Mouse (Mus musculus): Measurements from ENCODE around the gene Prkra. TPM values are rescaled to one million over a fixed set of nuclear protein-coding genes. Genes with fewer than 3 reads are reported as not detected.

Prkra gene
- polyA plus RNA-seq, 1 experiment = 5.5 TPM

GRCm38 (mm10) chr2:76618078-76618477 is 29.7 kb downstream of the Prkra start:
- no peaks in the 10 kb centered on the region for H3K36me3 ChIP-seq (ENCODE audit: control insufficient read depth, insufficient read depth, low read length)
- H3K4me3 ChIP-seq (ENCODE audit: extremely low read depth, insufficient read depth, insufficient read length) = no peak overlapping the region
- DNase-seq (ENCODE audit: low read depth in 1 of 2, low spot score in 2 of 2) = no peak
- H3K4me1 ChIP-seq (ENCODE audit: control insufficient read depth, insufficient read depth, insufficient read length) = no peaks in the 10 kb centered on the region
- 20% methylated on average over 1 of the region's 1 CpGs for WGBS
- no peak overlapping the region for H3K27ac ChIP-seq (ENCODE audit: insufficient read depth, low read length)
- H3K27me3 ChIP-seq (ENCODE audit: control insufficient read depth, insufficient read depth, low read length) = no peaks in the 10 kb centered on the region; the same call in 1 of the 2 replicates
- no peak for TF ChIP-seq CTCF (IDR thresholded peaks at IDR 0.05; ENCODE audit: extremely low read depth, insufficient read depth, insufficient read length, insufficient replicate concordance)
- no peak for TF ChIP-seq POLR2A (IDR thresholded peaks at IDR 0.05; ENCODE audit: low read depth, low read length)

DNA sequence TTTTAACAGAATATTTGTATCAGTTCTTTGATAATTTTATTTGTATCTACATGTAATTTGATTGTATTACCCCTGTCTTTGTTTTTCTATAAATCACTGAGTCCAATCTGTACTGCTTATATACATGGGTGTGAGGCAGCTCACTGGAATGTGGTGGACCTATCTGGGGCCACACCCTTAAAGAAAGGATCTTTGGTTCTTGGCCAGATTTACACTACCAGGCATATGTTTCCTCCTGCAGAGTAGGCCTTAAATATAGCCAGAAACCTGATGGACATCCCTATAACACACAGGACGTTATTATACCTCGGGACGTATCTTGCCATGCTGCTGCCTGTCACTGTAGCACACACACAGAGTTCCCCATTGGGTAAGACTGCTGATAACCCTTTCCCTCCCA is 35.8 kb downstream of the Prkra start:
- no peaks in the 10 kb centered on the region for H3K27me3 ChIP-seq (ENCODE audit: control insufficient read depth, insufficient read depth, low read length)
- no peaks in the 10 kb centered on the region for H3K36me3 ChIP-seq (ENCODE audit: control insufficient read depth, insufficient read depth, low read length)
- 86% methylated on average over 3 of the region's 3 CpGs for WGBS
- no peak for DNase-seq (ENCODE audit: low read depth in 1 of 2, low spot score in 2 of 2)
- H3K27ac ChIP-seq (ENCODE audit: insufficient read depth, low read length) = no peak overlapping the region
- H3K4me3 ChIP-seq (ENCODE audit: extremely low read depth, insufficient read depth, insufficient read length) = no peak overlapping the region
- no peaks in the 10 kb centered on the region for H3K4me1 ChIP-seq (ENCODE audit: control insufficient read depth, insufficient read depth, insufficient read length)
- TF ChIP-seq CTCF (IDR thresholded peaks at IDR 0.05; ENCODE audit: extremely low read depth, insufficient read depth, insufficient read length, insufficient replicate concordance) (no peak), POLR2A (IDR thresholded peaks at IDR 0.05; ENCODE audit: low read depth, low read length) (no peak)

GRCm38 (mm10) chr2:76610326-76611104 is 37.3 kb downstream of the Prkra start:
- Histone ChIP-seq H3K27ac (ENCODE audit: insufficient read depth, low read length) (no peak overlapping the region), H3K4me3 (ENCODE audit: extremely low read depth, insufficient read depth, insufficient read length) (no peak overlapping the region), H3K36me3 (ENCODE audit: control insufficient read depth, insufficient read depth, low read length) (no peaks in the 10 kb centered on the region), H3K27me3 (ENCODE audit: control insufficient read depth, insufficient read depth, low read length) (no peaks in the 10 kb centered on the region; the same call in 1 of the 2 replicates), H3K4me1 (ENCODE audit: control insufficient read depth, insufficient read depth, insufficient read length) (no peaks in the 10 kb centered on the region)
- TF ChIP-seq POLR2A (IDR thresholded peaks at IDR 0.05; ENCODE audit: low read depth, low read length) (no peak), CTCF (IDR thresholded peaks at IDR 0.05; ENCODE audit: extremely low read depth, insufficient read depth, insufficient read length, insufficient replicate concordance) (no peak)
- no peak for DNase-seq (ENCODE audit: low read depth in 1 of 2, low spot score in 2 of 2)
- WGBS = 63% methylated on average over 10 of the region's 10 CpGs

DNA sequence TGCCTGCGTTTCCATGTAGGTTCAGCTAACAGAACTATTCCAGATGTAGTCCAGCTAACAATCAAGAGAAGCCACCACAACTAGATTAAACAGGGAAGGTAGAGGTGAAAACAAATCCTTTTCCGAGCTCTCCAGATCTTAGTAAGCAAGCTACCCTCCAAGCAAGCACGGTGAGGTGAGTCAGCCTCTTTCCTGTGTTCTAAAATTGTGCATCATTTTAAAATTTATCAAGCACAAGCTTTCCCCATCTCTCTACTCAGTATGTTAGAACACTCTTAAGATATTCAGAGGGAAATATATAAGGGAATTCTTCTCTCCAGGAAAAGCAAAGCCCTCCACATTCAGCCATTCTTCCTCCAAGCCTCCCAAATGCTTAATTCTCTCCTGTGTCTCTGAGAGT is 41.1 kb downstream of the Prkra start:
- Histone ChIP-seq H3K36me3 (ENCODE audit: control insufficient read depth, insufficient read depth, low read length) (no peaks in the 10 kb centered on the region), H3K4me3 (ENCODE audit: extremely low read depth, insufficient read depth, insufficient read length) (no peak overlapping the region), H3K27ac (ENCODE audit: insufficient read depth, low read length) (no peak overlapping the region), H3K4me1 (ENCODE audit: control insufficient read depth, insufficient read depth, insufficient read length) (no peaks in the 10 kb centered on the region), H3K27me3 (ENCODE audit: control insufficient read depth, insufficient read depth, low read length) (no peaks in the 10 kb centered on the region; the same call in 1 of the 2 replicates)
- WGBS = 80% methylated on average over 3 of the region's 3 CpGs
- TF ChIP-seq CTCF (IDR thresholded peaks at IDR 0.05; ENCODE audit: extremely low read depth, insufficient read depth, insufficient read length, insufficient replicate concordance) (no peak), POLR2A (IDR thresholded peaks at IDR 0.05; ENCODE audit: low read depth, low read length) (no peak)
- no peak for DNase-seq (ENCODE audit: low read depth in 1 of 2, low spot score in 2 of 2)

DNA sequence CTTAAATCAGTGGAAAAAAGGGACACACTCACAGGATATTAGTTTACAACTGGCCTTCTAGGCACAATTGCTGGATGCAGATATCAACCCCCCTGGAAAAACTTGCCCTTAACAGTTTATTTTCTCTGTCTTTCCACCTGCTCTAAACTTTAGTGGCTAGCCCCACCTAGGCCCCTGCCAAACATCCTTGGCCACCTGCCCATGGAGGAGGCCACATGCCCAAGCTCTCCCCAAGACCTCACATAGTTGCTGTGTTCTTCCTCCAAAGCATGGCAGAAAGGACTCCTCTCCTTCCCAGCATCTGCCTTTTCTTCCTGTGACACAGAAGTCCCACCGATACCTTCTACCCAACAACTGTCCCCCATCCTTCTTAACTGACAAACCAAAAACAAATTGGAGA is 45.6 kb downstream of the Prkra start:
- H3K4me1 ChIP-seq (ENCODE audit: control insufficient read depth, insufficient read depth, insufficient read length) = no peaks in the 10 kb centered on the region
- H3K27ac ChIP-seq (ENCODE audit: insufficient read depth, low read length) = no peak overlapping the region
- TF ChIP-seq POLR2A (IDR thresholded peaks at IDR 0.05; ENCODE audit: low read depth, low read length) (no peak), CTCF (IDR thresholded peaks at IDR 0.05; ENCODE audit: extremely low read depth, insufficient read depth, insufficient read length, insufficient replicate concordance) (no peak)
- WGBS = 92% methylated on average over 1 of the region's 1 CpGs
- no peak for DNase-seq (ENCODE audit: low read depth in 1 of 2, low spot score in 2 of 2)
- no peaks in the 10 kb centered on the region; the same call in 1 of the 2 replicates for H3K27me3 ChIP-seq (ENCODE audit: control insufficient read depth, insufficient read depth, low read length)
- H3K4me3 ChIP-seq (ENCODE audit: extremely low read depth, insufficient read depth, insufficient read length) = no peak overlapping the region
- H3K36me3 ChIP-seq (ENCODE audit: control insufficient read depth, insufficient read depth, low read length) = no peaks in the 10 kb centered on the region

DNA sequence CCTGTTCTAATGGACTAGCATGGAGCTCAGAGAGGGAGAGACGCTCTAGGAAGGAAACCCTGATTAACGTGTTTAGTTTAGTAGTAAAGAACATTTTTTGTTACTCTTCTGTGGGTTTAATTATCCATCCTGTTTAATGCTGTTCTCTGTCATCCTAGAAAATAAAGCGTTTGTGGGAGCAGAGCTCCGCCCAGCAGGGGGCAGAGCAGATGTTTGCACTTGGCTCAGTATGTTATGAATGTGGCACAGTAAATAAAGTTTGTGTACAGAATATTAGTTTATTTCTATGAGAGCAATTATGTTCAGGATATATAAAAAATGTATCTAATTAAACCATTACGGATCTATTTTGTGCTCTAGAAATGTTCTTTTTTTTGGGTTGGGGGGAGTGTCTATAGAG is 48.6 kb downstream of the Prkra start:
- H3K4me1 ChIP-seq (ENCODE audit: control insufficient read depth, insufficient read depth, insufficient read length) = no peaks in the 10 kb centered on the region
- no peak for TF ChIP-seq POLR2A (IDR thresholded peaks at IDR 0.05; ENCODE audit: low read depth, low read length)
- no peak for TF ChIP-seq CTCF (IDR thresholded peaks at IDR 0.05; ENCODE audit: extremely low read depth, insufficient read depth, insufficient read length, insufficient replicate concordance)
- 70% methylated on average over 5 of the region's 5 CpGs for WGBS

GRCm38 (mm10) chr2:76597521-76597920 is 50.3 kb downstream of the Prkra start:
- no peak overlapping the region for H3K27ac ChIP-seq (ENCODE audit: insufficient read depth, low read length)
- TF ChIP-seq POLR2A (IDR thresholded peaks at IDR 0.05; ENCODE audit: low read depth, low read length) (no peak), CTCF (IDR thresholded peaks at IDR 0.05; ENCODE audit: extremely low read depth, insufficient read depth, insufficient read length, insufficient replicate concordance) (no peak)
- WGBS = 87% methylated on average over 11 of the region's 11 CpGs

More for the DNA sequence above, 48.6 kb downstream of the Prkra start:
- Histone ChIP-seq H3K4me3 (ENCODE audit: extremely low read depth, insufficient read depth, insufficient read length) (no peak overlapping the region), H3K36me3 (ENCODE audit: control insufficient read depth, insufficient read depth, low read length) (no peaks in the 10 kb centered on the region), H3K27me3 (ENCODE audit: control insufficient read depth, insufficient read depth, low read length) (no peaks in the 10 kb centered on the region), H3K27ac (ENCODE audit: insufficient read depth, low read length) (no peak overlapping the region)
- no peak for DNase-seq (ENCODE audit: low read depth in 1 of 2, low spot score in 2 of 2)

More at GRCm38 (mm10) chr2:76597521-76597920, 50.3 kb downstream of the Prkra start:
- no peaks in the 10 kb centered on the region for H3K27me3 ChIP-seq (ENCODE audit: control insufficient read depth, insufficient read depth, low read length)
- H3K4me1 ChIP-seq (ENCODE audit: control insufficient read depth, insufficient read depth, insufficient read length) = no peaks in the 10 kb centered on the region
- no peak overlapping the region for H3K4me3 ChIP-seq (ENCODE audit: extremely low read depth, insufficient read depth, insufficient read length)
- DNase-seq (ENCODE audit: low read depth in 1 of 2, low spot score in 2 of 2) = no peak
- no peaks in the 10 kb centered on the region for H3K36me3 ChIP-seq (ENCODE audit: control insufficient read depth, insufficient read depth, low read length)
